ENCODE assay signal across 25 mouse cellular contexts in the genomic region with DNA sequence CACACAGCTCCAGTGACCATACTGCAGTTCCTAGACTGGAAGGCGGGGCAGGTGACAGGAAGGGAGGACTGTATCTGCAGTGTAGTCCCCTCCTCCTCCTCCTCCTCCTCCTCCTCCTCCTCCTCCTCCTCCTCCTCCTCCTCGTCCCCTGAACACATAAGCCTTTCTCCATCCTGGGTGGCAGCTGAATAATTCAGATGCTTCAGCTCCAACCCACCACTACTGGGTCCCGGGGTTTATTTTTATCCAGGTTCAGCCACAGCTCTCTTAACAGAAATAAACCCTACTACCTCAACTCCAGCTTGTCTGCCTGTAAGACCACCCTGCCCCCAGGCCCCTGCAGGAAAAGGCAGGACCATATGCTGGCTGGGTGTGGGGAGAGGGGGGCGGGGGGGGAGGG. TPM values are rescaled to one million over a fixed set of nuclear protein-coding genes. Genes with fewer than 3 reads are reported as not detected.
"Had no signal": no experiment of that assay in that cellular context is flagged by ENCODE, and none has a peak within 500 bp of the region (broad histone marks: within the 10 kb centered on the region; RNA-seq: fewer than 3 reads in every experiment).

No protein-coding gene starts in this region.

- DNase-seq: kidney, adult 9 months; kidney, postnatal 14 days; kidney, postnatal 4 days; layer of hippocampus, postnatal 36 days; liver; lung, adult 18-20 months; lung, postnatal 10 days; lung, postnatal 36 days; midbrain, embryonic 14.5 days; right cerebral cortex, adult 18-20 months; right cerebral cortex, postnatal 14 days; right cerebral cortex, postnatal 4 days; thymus, adult 2 months; thymus, postnatal 14 days; thymus, postnatal 4 days had no signal

- H3K9ac ChIP-seq: limb, embryonic 13.5 days; liver, embryonic 12.5 days; liver, embryonic 15.5 days; lung, embryonic 15.5 days; neural tube, embryonic 12.5 days; neural tube, embryonic 15.5 days had no signal

- H3K9me3 ChIP-seq: limb, embryonic 10.5 days; limb, embryonic 13.5 days; liver, embryonic 12.5 days; liver, embryonic 15.5 days; lung, embryonic 15.5 days; megakaryocyte, embryonic 14.5 days; midbrain, embryonic 10.5 days; neural tube, embryonic 12.5 days; neural tube, embryonic 15.5 days had no signal

- H3K27ac ChIP-seq: limb, embryonic 10.5 days; limb, embryonic 13.5 days; liver, embryonic 12.5 days; liver, embryonic 15.5 days; lung, embryonic 15.5 days; midbrain, embryonic 10.5 days; neural tube, embryonic 12.5 days; neural tube, embryonic 15.5 days; stomach, postnatal 0 days had no signal

- H3K4me1 ChIP-seq: limb, embryonic 13.5 days; liver, embryonic 12.5 days; liver, embryonic 15.5 days; lung, embryonic 15.5 days had no signal

- H3K4me3 ChIP-seq: limb, embryonic 10.5 days; limb, embryonic 13.5 days; liver, embryonic 12.5 days; liver, embryonic 15.5 days; lung, embryonic 15.5 days; megakaryocyte, embryonic 14.5 days; midbrain, embryonic 10.5 days; neural tube, embryonic 12.5 days; neural tube, embryonic 15.5 days had no signal

- H3K36me3 ChIP-seq: limb, embryonic 10.5 days; limb, embryonic 13.5 days; liver, embryonic 12.5 days; liver, embryonic 15.5 days; lung, embryonic 15.5 days; midbrain, embryonic 10.5 days; neural tube, embryonic 12.5 days; neural tube, embryonic 15.5 days had no signal

- H3K4me2 ChIP-seq: limb, embryonic 13.5 days; liver, embryonic 12.5 days; liver, embryonic 15.5 days; lung, embryonic 15.5 days; neural tube, embryonic 12.5 days; neural tube, embryonic 15.5 days had no signal

- ATAC-seq: liver, embryonic 12.5 days had no signal

RNA-seq across cellular contexts. Expression of a gene that starts 3.7 kb away (rescaled TPM):
- polyA plus RNA-seq: limb, embryonic 10.5 days; liver, embryonic 12.5 days had no signal
